Mouse (Mus musculus): ENCODE measurements around the gene Syne1.

Gene Syne1

GRCm38 (mm10) chr10:5203837-5204236, 347.4 kb downstream of the Syne1 start:
- DNase-seq (ENCODE audit: low spot score in 2 of 2) = peak; percentile 89 to 93

DNA sequence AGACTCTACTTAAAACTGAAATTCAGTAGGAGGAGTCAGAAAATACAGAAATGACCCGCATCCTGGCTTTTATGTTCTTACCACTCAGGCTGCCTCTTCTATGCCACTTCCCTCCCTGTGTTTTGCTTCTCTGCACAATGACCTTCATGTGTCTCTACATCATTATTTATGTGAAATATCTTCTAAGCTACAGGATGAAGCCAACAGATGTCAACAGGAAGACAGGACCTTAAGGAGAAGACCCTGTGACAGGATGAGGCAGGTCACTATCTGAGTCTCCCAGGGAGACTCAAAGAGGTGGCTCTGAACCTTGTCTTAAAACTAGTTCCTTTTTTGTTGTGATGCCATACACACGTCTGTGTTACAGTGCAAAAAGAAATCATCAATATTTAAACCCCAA, 353.9 kb downstream of the Syne1 start:
- no peak for DNase-seq (ENCODE audit: low spot score in 2 of 2)

DNA sequence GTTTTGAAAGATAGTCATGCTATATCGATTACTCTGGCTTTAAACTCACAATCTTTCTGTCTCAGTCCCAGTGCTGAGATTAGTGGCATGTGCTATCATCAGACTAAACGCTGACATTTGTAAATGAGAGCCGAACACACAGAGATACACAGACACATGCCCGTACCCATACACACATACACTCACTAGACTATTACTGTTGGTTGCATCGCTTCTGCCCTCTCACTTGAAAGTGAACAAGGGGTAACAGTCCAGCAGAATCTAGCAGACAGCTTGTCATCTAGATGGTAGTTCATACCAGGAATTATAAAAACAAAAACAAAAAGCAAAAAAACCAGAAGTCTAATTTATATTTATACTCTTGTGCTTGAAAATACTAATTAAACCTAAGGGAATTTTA, 355.0 kb downstream of the Syne1 start:
- no peak for DNase-seq (ENCODE audit: low spot score in 2 of 2)

DNA sequence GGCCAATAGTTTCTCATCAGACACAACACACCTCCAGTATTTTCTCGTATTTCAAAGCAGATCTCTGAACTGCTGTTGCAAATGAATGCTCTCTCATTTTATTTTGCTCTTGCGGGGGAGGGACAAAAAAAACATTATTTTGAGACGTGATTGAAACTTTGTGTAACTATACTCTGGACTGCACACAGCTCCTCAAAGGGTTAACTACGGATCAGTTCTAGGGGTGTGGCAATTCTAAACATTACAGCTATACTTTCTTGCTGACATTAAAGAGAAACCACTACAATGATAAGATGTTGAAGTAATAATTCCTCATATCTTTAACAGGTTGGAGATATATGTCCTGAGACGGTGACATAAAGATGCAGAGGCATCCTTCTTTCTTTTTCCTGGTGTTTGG, 356.0 kb downstream of the Syne1 start:
- no peak for DNase-seq (ENCODE audit: low spot score in 2 of 2)

DNA sequence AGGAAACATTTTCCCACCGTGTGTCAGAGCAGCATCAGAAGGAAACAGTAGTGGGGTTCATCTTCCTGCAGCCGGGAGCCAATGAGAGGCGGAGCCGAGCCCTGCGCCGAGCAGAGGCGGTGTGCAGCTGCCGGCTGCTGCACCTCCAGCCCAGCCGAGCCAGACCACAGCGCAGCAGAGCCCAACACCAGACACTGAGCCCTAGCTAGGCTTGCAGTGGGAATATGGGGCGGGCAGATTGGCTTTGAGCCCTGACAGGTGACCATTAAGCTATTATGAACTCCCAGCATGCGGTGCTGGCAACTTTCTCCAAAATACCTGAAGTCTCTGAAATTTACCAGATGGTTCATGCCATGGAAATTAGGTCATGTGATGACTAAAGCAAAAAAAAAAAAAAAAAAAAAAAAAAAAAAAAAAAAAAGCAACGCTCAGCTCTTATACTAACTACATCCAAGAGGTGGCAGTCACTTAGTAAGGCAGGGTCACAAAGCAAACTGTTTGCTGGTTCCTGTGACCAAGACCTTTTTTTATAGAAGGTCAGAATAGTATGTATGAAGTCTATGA, 356.5 kb downstream of the Syne1 start:
- peak; percentile 71 to 76 for DNase-seq (ENCODE audit: low spot score in 2 of 2)

GRCm38 (mm10) chr10:5194081-5194670, 357.1 kb downstream of the Syne1 start:
- DNase-seq (ENCODE audit: low spot score in 2 of 2) = no peak

GRCm38 (mm10) chr10:5192861-5193490, 358.3 kb downstream of the Syne1 start:
- DNase-seq (ENCODE audit: low spot score in 2 of 2) = no peak

GRCm38 (mm10) chr10:5190756-5191155, 360.5 kb downstream of the Syne1 start:
- DNase-seq (ENCODE audit: low spot score in 2 of 2) = peak; percentile 64 to 82

DNA sequence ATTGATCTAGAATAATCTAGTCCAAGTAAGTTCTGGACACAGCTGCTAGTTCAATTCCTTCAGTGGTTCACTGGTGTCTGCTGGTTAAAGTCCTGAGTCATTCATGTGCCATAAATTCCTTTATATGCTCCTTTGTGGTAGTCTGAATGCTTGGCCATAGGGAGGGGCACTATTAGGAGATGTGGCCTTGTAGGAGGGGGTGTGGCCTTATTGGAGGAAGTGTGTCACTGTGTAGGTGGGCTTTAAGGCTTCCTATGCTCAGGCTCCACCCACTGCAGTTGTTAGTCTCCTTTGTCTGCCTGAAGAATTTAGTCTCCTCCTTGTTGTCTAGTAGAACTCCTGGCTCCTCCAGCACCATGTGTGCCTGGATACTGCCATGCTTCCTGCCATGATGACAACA, 362.4 kb downstream of the Syne1 start:
- DNase-seq (ENCODE audit: low spot score in 2 of 2) = no peak

DNA sequence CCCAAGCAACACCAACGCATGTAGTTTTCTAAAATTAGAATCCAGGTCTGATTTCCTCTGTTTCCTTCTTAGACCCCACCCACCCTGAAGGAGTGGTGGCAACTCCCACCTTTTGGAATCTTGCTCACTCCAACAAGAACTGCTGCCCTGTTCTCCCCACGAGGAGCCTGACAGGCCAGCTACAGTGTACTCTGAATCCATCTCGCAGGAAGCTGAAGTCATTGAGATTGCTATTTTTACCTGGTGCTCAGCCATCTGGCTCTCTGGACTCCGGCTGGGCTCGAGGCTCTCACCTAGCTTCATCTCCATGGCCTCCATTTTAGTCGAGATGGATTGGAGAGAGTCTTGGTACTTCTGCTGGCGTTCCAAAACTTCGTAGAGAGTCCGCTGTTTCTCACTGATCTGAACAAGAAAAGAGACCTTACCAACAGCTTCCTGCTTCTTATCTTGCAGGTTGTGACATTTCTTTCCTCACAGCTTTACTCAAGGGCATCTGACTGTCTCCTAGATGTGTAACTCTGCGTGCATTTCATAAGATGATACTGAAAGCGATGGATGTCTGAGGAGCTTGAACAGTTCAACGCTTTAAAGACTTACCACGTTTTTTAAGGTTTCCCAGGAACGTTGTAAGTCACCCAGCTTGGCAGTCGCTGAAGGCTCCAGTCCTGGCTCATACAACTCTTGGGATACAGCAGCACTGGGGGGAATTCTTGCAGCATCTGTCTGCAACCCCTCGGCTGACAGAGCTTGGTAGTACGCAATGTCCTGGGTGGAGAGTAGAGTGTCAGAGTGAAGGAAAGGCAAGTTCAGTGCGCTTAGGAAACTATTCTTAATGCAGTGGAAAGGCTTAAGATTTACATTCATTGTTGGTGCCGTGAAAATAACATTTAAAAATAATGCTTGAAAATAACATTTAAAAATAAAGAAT, 365.9 kb downstream of the Syne1 start:
- DNase-seq (ENCODE audit: low spot score in 2 of 2) = no peak

DNA sequence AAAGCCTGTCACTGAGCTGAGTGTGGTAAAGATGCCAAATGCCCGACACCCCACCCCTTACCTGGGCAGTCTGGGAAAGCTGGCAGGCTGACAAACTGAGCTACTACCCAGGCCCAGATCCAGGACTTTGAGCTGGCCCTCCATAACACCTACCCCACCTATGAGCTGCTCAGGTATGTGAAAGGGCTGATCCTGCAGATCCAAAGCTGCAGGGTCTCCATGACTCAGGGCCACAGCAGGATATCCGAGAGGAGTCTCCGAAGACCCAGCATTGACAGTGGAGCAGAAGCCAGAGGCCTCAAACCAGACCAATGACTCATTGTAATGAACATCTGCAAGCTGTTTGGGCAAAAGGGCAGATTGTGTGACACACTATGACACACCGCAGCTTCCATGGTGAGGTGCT, 369.5 kb downstream of the Syne1 start:
- no peak for DNase-seq (ENCODE audit: low spot score in 2 of 2)

- peak; percentile 34 to 46 for DNase-seq (ENCODE audit: low spot score in 2 of 2)
These were observed 371.4 kb downstream of the Syne1 start for GRCm38 (mm10) chr10:5179891-5180290.

- DNase-seq (ENCODE audit: low spot score in 2 of 2) = no peak
These were observed 373.8 kb downstream of the Syne1 start for GRCm38 (mm10) chr10:5177446-5178015.

- DNase-seq (ENCODE audit: low spot score in 2 of 2) = no peak
These were observed 374.9 kb downstream of the Syne1 start for GRCm38 (mm10) chr10:5176371-5176770.

- DNase-seq (ENCODE audit: low spot score in 2 of 2) = no peak
These were observed 380.9 kb downstream of the Syne1 start for GRCm38 (mm10) chr10:5170425-5170824.

- DNase-seq (ENCODE audit: low spot score in 2 of 2) = no peak
These were observed 383.8 kb downstream of the Syne1 start for GRCm38 (mm10) chr10:5167481-5167880.

- no peak for DNase-seq (ENCODE audit: low spot score in 2 of 2)
These were observed 385.8 kb downstream of the Syne1 start for GRCm38 (mm10) chr10:5165439-5165838.

DNA sequence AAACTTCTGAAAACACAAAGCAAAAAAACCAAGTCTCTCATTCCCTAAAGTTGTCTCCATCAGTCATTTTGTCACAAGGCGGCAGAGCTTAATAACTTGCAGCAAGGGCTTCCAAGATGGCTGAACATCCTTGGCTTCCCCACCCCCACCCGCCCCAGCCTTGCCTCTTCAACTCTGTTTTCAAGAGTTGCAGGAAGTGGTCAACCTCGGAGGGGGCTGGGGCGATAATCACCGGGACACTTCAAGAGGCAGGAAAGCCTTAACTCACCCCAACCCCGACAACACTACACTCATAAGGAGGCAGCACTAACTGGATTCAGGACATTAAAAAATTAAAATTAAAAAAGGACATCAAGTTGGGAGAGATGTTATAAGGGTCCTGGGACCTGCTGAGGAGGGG, 387.5 kb downstream of the Syne1 start:
- DNase-seq (ENCODE audit: low spot score in 2 of 2) = no peak

- DNase-seq (ENCODE audit: low spot score in 2 of 2) = no peak
These were observed 388.0 kb downstream of the Syne1 start for GRCm38 (mm10) chr10:5163286-5163685.

DNA sequence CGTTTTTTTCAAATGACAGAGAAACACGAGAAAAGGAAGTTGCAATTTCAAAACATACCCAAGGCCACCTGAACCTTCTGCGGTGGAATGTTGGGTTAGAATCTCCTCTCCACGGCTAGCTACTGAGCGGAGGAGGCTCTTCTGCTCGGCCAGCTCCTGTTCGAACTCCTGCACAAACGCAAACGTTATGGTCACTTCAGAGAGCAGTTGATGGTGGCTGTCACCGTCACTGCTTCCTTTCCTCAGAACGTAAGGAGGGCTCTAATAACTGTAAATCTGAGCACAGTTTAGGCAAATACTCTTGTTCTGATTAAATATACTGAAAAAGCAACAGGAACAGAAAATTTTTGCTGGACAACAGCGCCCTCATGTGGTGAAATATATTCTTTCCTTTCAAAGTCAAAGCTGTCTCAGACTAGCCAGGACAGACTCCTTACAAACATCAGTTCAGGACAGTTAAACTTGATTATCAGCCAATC, 389.8 kb downstream of the Syne1 start:
- DNase-seq (ENCODE audit: low spot score in 2 of 2) = peak in 1 of 2 experiments; percentile 59

GRCm38 (mm10) chr10:5159679-5160078, 391.6 kb downstream of the Syne1 start:
- peak in 1 of 2 experiments; percentile 36 for DNase-seq (ENCODE audit: low spot score in 2 of 2)

DNA sequence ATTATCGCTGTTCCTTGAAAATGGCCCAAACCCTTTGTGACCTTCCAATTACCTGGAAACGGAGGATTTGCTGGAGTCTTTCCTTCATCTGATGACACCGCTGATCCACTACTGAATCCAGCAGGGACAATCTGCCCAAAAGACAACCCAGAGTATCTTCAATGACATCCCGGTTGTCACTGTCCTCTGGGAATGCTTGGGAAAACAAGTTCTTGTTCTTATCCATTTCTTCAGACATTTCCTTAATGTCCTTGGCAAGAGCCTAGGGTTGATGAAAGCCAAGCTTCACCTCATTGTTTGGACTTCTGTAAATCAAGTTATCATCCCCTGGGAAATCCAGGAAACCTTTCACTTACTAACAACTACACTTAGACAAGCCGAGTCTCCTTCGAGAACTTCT, 398.2 kb downstream of the Syne1 start:
- DNase-seq (ENCODE audit: low spot score in 2 of 2) = no peak
